Mouse (Mus musculus): ENCODE measurements around the gene Eif4a3. TPM values are rescaled to one million over a fixed set of nuclear protein-coding genes. Genes with fewer than 3 reads are reported as not detected.
"Not testable (repeated sequence)": the region's sequence is repeated elsewhere in the genome, so short reads cannot be mapped to it uniquely, and the experiment has no call there.

The Eif4a3 gene
- polyA plus RNA-seq, 1 experiment = 94.2 TPM

DNA sequence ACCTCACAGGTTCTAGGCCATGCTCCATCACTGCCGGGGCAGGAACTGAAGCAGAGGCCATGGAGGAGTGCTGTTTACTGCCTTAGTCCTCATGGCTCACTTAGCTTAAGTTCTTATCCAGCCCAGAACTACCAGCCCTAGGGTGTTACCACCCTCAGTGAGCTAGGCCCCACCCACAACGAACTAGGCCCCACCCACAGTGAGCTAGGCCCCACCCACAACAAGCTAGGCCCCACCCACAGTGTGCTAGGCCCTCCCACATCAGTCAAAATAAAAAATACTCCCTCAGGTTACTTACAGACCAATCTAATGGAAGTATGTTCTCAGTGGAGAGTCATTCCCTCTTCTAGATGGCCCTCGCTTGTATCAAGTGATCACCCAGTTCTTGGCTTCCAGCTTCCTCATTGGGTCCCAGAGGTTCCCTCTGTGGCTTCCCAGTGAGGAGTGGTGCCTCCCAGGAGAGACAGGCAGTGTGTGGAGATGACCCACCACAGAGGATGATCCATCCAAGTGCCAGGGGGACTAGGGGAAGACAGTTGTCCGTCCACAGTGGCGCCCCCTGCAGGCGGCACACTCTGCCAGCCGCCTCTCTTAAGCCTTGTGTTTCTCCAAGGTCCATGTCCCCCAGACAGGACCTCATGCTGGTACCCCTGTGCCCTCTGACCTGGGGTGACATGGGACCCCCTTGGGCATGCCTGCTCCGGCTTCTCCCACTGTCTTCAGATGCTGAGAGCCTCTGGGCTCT is 26.5 kb downstream of the Eif4a3 start:
- Histone ChIP-seq H3K27me3 (replicated peaks; ENCODE audit: control insufficient read depth, insufficient read depth, low read length) (no peaks in the 10 kb centered on the region), H3K27ac (ENCODE audit: insufficient read depth, low read depth, low read length) (no peak overlapping the region), H3K4me1 (ENCODE audit: control insufficient read depth, insufficient read depth, low read length) (no peaks in the 10 kb centered on the region), H3K36me3 (ENCODE audit: control insufficient read depth, insufficient read depth, low read length) (no peaks in the 10 kb centered on the region), H3K4me3 (ENCODE audit: insufficient read depth, low read depth, low read length) (no peak overlapping the region)
- TF ChIP-seq CTCF (conservative IDR thresholded peaks at IDR 0.05; ENCODE audit: insufficient read depth, insufficient read length, low read depth, low read length) (0 out of 2 replicates have a peak, but pooled peaks have one; percentile 22), POLR2A (IDR thresholded peaks at IDR 0.05; ENCODE audit: low read depth, low read length) (no peak)
- DNase-seq = no peak
- WGBS = 83% methylated on average over 8 of the region's 8 CpGs

DNA sequence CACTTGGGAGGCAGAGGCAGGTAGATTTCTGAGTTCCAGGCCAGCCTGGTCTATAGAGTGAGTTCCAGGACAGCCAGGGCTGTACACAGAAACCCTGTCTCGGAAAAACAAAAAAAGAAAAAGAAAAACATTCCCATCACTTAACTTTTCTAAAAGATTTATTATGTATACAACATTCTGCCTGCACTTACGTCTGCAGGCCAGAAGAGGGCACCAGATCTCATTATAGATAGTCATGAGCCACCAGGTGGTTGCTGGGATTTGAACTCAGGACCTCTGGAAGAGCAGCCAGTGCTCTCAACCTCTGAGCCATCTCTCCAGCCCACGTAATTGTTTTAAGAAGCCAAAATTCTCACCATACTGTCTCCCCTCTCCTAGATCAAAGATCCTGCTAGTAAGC is 27.4 kb downstream of the Eif4a3 start:
- WGBS = 74% methylated on average over 3 of the region's 3 CpGs
- not testable (repeated sequence) for H3K4me1 ChIP-seq (ENCODE audit: control insufficient read depth, insufficient read depth, low read length)

DNA sequence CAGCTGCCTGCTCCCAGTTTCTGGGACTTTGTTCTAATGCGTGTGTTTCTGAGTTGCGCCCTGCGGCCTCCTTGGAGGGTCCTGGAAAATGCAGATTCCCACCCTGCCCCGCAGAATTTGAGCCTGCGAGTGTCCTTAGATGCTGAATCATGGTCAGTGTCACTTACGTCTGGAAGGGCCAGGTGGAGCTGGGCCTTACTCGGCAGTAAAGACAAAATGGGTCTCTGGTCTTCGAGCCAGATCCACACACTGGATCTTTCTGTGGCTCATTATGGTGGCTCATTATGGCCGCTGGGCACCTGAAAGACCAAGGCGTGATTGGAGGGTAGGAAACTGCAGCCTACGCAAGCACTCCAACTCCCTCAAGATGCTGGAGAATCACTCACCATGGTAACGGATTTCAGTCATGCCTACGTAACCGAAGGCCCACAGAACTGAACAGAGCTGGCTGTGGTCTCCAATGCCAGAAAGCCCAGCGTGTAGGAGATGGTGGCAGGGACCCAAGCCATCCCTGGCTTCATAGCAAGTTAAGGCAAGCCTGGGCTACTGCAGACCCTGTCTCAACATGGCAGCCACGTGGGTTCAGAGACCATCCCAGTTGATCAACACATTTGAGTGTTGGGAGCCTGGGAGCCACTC is 31.2 kb downstream of the Eif4a3 start:
- no peak for TF ChIP-seq CTCF (conservative IDR thresholded peaks at IDR 0.05; ENCODE audit: insufficient read depth, insufficient read length, low read depth, low read length)
- no peak for TF ChIP-seq POLR2A (IDR thresholded peaks at IDR 0.05; ENCODE audit: low read depth, low read length)
- Histone ChIP-seq H3K4me1 (ENCODE audit: control insufficient read depth, insufficient read depth, low read length) (peaks cover 5% of the 10 kb centered on the region; the same call in 1 of the 2 replicates), H3K4me3 (ENCODE audit: insufficient read depth, low read depth, low read length) (peak overlapping the region; percentile 80; the same call in 1 of the 2 replicates), H3K36me3 (ENCODE audit: control insufficient read depth, insufficient read depth, low read length) (no peaks in the 10 kb centered on the region), H3K27ac (ENCODE audit: insufficient read depth, low read depth, low read length) (no peak overlapping the region), H3K27me3 (replicated peaks; ENCODE audit: control insufficient read depth, insufficient read depth, low read length) (no peaks in the 10 kb centered on the region)
- DNase-seq = no peak
- WGBS = 79% methylated on average over 16 of the region's 16 CpGs

More for the DNA sequence above, 27.4 kb downstream of the Eif4a3 start:
- H3K27ac ChIP-seq (ENCODE audit: insufficient read depth, low read depth, low read length); H3K36me3 ChIP-seq (ENCODE audit: control insufficient read depth, insufficient read depth, low read length); H3K4me3 ChIP-seq (ENCODE audit: insufficient read depth, low read depth, low read length); H3K27me3 ChIP-seq (replicated peaks; ENCODE audit: control insufficient read depth, insufficient read depth, low read length); DNase-seq: not testable (repeated sequence)
- TF ChIP-seq CTCF (conservative IDR thresholded peaks at IDR 0.05; ENCODE audit: insufficient read depth, insufficient read length, low read depth, low read length) = peak; percentile 29; the same call in 1 of the 2 replicates

DNA sequence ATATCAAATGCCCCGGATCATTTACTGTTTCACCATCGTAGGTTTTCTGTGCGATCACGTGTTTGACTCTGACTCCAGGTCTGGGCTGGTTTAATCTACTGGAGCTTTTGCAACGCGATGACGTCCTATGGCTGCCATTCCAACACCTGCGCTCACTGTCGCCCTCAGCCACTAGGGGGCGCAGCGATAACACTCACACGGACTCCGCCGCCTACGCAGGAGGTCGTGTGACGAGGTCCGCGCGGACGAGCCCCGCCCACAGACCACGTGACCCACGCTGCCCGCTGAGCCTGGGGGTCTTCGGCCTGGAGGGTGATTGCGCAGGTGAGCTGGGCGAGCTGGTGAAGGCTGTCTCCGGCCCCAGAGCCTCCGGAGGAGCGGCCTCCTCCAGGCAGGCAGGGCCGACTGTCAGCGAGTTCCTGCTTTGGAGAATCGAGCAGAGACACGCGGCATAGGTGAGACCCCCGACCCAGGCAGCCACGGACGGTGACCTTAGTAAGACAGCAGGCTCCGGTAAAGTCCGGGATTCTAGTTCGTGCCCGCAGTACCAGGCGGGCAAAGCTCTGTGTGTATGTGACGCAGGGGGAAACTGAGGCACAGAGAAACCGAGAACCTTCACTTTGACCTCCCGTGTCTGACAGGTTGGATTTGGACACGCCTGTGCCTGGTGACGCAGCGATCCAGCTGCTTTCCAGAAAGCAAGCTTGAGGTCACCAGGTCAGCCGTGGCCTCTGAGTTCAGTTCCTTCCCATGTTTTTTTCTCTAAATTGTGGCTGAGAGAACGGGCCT is 31.9 kb downstream of the Eif4a3 start, which contains the start of gene Gaa:
Gene Gaa (plus strand): TSS at position 120 of the 789 bp plus-strand sequence.
- H3K4me1 ChIP-seq (ENCODE audit: control insufficient read depth, insufficient read depth, low read length) = peaks cover 5% of the 10 kb centered on the region; the same call in 1 of the 2 replicates
- DNase-seq = peak; percentile 96
- no peaks in the 10 kb centered on the region for H3K36me3 ChIP-seq (ENCODE audit: control insufficient read depth, insufficient read depth, low read length)
- peak within 1 kb of the TSS; percentile 79 for H3K27ac ChIP-seq (ENCODE audit: insufficient read depth, low read depth, low read length)
- TF ChIP-seq CTCF (conservative IDR thresholded peaks at IDR 0.05; ENCODE audit: insufficient read depth, insufficient read length, low read depth, low read length) (peak; percentile 96), POLR2A (IDR thresholded peaks at IDR 0.05; ENCODE audit: low read depth, low read length) (no peak)
- 2% methylated on average over 52 of the region's 52 CpGs for WGBS
- peak within 1 kb of the TSS; percentile 80 for H3K4me3 ChIP-seq (ENCODE audit: insufficient read depth, low read depth, low read length)
- no peaks in the 10 kb centered on the region for H3K27me3 ChIP-seq (replicated peaks; ENCODE audit: control insufficient read depth, insufficient read depth, low read length)

DNA sequence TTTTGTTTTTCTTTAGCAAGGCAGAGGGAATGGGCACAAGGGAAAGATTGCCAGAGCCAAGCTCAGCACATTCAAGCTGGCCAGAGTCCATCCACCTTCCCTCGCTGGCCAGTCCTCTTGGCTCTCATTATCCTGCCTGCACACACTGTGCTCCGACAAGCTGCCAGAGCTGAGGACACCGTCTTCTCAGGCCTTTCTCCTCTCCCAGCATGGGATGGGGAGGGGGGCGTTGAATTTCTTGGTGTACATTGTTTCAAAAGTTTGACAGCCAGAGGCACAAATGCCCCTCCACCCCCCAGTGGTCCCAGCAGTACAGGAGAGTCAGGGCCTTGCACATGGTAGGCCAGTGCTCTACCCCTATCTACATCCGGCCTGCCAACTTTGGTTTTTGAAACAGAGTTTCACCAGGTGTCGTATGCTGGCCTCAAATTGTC is 32.6 kb downstream of the Eif4a3 start:
- TF ChIP-seq POLR2A (IDR thresholded peaks at IDR 0.05; ENCODE audit: low read depth, low read length) (no peak), CTCF (conservative IDR thresholded peaks at IDR 0.05; ENCODE audit: insufficient read depth, insufficient read length, low read depth, low read length) (no peak)
- no peak overlapping the region for H3K4me3 ChIP-seq (ENCODE audit: insufficient read depth, low read depth, low read length)
- 38% methylated on average over 6 of the region's 6 CpGs for WGBS
- H3K27ac ChIP-seq (ENCODE audit: insufficient read depth, low read depth, low read length) = peak overlapping the region; percentile 37; the same call in 1 of the 2 replicates
- DNase-seq = peak; percentile 89
- peaks cover 5% of the 10 kb centered on the region; the same call in 1 of the 2 replicates for H3K4me1 ChIP-seq (ENCODE audit: control insufficient read depth, insufficient read depth, low read length)
- no peaks in the 10 kb centered on the region for H3K36me3 ChIP-seq (ENCODE audit: control insufficient read depth, insufficient read depth, low read length)
- no peaks in the 10 kb centered on the region for H3K27me3 ChIP-seq (replicated peaks; ENCODE audit: control insufficient read depth, insufficient read depth, low read length)

DNA sequence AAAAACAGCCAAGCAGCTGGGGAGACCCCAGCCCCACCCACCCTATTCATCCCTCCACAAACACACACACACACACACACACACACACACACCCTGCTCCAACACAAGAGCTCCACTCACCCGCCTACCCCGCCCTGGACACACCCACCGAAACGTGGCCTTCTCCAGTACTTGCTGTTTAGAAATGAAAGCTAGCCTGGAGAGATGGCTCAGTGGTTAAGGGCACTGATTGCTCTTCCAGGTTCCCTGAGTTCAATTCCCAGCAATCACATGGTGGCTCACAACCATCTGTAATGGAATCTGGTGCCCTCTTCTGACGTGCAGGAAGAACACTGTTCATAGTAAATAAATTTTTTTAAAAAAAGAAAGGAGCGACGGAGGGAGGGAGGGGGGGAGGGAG is 34.1 kb downstream of the Eif4a3 start:
- Histone ChIP-seq H3K4me1 (ENCODE audit: control insufficient read depth, insufficient read depth, low read length) (peaks cover 5% of the 10 kb centered on the region; the same call in 1 of the 2 replicates), H3K4me3 (ENCODE audit: insufficient read depth, low read depth, low read length) (no peak overlapping the region), H3K27me3 (replicated peaks; ENCODE audit: control insufficient read depth, insufficient read depth, low read length) (no peaks in the 10 kb centered on the region), H3K27ac (ENCODE audit: insufficient read depth, low read depth, low read length) (no peak overlapping the region), H3K36me3 (ENCODE audit: control insufficient read depth, insufficient read depth, low read length) (no peaks in the 10 kb centered on the region)
- DNase-seq = no peak
- TF ChIP-seq CTCF (conservative IDR thresholded peaks at IDR 0.05; ENCODE audit: insufficient read depth, insufficient read length, low read depth, low read length) (no peak), POLR2A (IDR thresholded peaks at IDR 0.05; ENCODE audit: low read depth, low read length) (no peak)
- WGBS = 84% methylated on average over 7 of the region's 7 CpGs

All from kidney, adult 2 months (tissue).